Mouse (Mus musculus) G1E-ER4 (cell line): ENCODE results near the gene Ppp1r15a. TPM values are rescaled to one million over a fixed set of nuclear protein-coding genes. Genes with fewer than 3 reads are reported as not detected.

Experiments used
- GATA1 ChIP-seq: IDR thresholded peaks from one replicate; pipeline ENCODE4 v1.8.0; 2012; ENCODE audit warnings: low read length, inconsistent platforms
- polyA plus RNA-seq: library from polyadenylated mRNA; stranded (reverse); fragments of >175 nt; gene quantifications from 2 replicates; pipeline ENCODE4 v1.2.3, GENCODE M21; 2012

Ppp1r15a gene
- 87.1 and 135 TPM in 2 replicates for polyA plus RNA-seq

GRCm38 (mm10) chr7:45525809-45526473 is at the start of gene Ppp1r15a, which contains the start of gene Plekha4:
TSS of gene Ppp1r15a (minus strand) at chr7:45526268.
TSS of gene Plekha4 (plus strand) at chr7:45526330.
- TF ChIP-seq GATA1: no peak

- no peak for TF ChIP-seq GATA1
These were observed 48.7 kb upstream of the Ppp1r15a start for GRCm38 (mm10) chr7:45574472-45575379.

- TF ChIP-seq GATA1: no peak
These were observed 47.9 kb upstream of the Ppp1r15a start for GRCm38 (mm10) chr7:45573954-45574353.

GRCm38 (mm10) chr7:45571966-45572365 is 45.9 kb upstream of the Ppp1r15a start:
- no peak for TF ChIP-seq GATA1

GRCm38 (mm10) chr7:45570103-45570741 is 44.2 kb upstream of the Ppp1r15a start, which contains the start of gene Bcat2:
TSS of gene Bcat2 (plus strand) at chr7:45570153.
- TF ChIP-seq GATA1: no peak

GRCm38 (mm10) chr7:45568601-45569473 is 42.8 kb upstream of the Ppp1r15a start:
- peak; percentile 60 for TF ChIP-seq GATA1

GRCm38 (mm10) chr7:45567780-45568516 is 41.9 kb upstream of the Ppp1r15a start:
- TF ChIP-seq GATA1: no peak

- no peak for TF ChIP-seq GATA1
These were observed 41.2 kb upstream of the Ppp1r15a start for GRCm38 (mm10) chr7:45567112-45567779.

- TF ChIP-seq GATA1: no peak
These were observed 39.4 kb upstream of the Ppp1r15a start for GRCm38 (mm10) chr7:45565446-45565845.

GRCm38 (mm10) chr7:45564811-45565210 is 38.7 kb upstream of the Ppp1r15a start:
- TF ChIP-seq GATA1: no peak

- no peak for TF ChIP-seq GATA1
These were observed 35.8 kb upstream of the Ppp1r15a start for GRCm38 (mm10) chr7:45561624-45562520.

GRCm38 (mm10) chr7:45560843-45561623 is 35.0 kb upstream of the Ppp1r15a start:
- no peak for TF ChIP-seq GATA1
